Mouse (Mus musculus) 3134 (cell line): ENCODE data around the gene Dnajb12.

ENCODE experiments used
- DNase-seq: peaks from one replicate; pipeline ENCODE4 v3.0.0-alpha.2; 2011; ENCODE audit warnings: low spot score; ENCODE audit not compliant: insufficient read length; ENCODE audit errors: extremely low read depth

The Dnajb12 gene

GRCm38 (mm10) chr10:59946362-59946761, 67.0 kb downstream of the Dnajb12 start:
- no peak for DNase-seq

- DNase-seq = no peak
These were observed 68.1 kb downstream of the Dnajb12 start for GRCm38 (mm10) chr10:59947296-59948073.

GRCm38 (mm10) chr10:59948363-59949254, 69.3 kb downstream of the Dnajb12 start:
- peak; percentile 49 for DNase-seq
